Mouse (Mus musculus) lung, postnatal 10 days (tissue): ENCODE data around the gene Rsrc2.
"Not testable (repeated sequence)": the region's sequence is repeated elsewhere in the genome, so short reads cannot be mapped to it uniquely, and the experiment has no call there.

Source experiments
- DNase-seq: peaks from one replicate; pipeline ENCODE4 v3.0.0; 2021

Rsrc2 gene

DNA sequence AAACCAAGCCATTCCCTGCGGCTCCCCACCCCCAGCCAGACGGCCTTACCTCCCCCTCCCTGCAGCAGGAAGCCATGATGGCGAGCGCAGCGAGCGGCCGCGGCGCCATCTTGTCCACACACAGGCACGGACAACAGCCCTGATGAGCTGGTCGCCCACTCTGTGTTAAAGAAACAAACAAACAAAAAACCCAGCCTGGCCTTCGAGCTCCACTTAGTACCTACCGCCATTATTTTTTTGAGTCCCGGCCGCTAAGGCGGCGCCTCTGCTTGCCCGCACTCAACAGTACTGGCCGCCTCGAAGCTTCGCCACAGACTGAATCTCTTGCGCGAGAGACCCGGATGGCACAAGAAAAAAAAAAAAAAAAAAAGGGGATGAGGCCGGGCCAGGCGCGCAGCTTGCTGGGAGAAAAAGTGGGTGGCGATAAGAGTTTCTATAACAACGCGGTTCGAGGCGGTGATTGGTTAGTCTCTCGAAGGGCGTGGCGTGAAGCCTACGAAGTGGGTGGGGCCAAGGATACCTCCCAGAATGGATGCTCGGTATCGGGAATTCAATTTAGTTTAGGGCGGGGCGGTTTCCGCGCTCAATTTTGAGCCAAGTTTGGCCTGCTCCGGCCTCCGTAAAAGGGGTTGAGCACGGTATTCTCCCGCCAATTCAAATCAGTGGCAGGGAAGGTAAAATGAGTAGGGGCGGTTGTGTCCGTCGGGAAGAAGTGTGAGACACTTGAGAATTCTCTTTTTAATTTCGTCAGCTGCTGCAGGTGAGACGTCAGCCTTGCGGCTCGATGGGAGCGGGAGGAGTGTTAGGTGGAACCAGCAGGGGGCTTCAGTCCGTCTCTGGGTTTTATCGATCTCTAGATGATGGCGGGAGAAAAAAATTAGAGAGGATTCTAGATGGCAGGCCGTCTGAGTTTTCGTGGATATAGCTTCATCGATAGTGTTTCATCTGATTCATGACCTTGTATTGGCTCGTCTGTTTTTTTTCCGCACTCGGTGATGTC lies at the start of gene Rsrc2, which contains the start of gene Kntc1:
Gene Rsrc2, minus strand, starts transcription at position 350 of the 1,000 bp plus-strand sequence.
Gene Kntc1, plus strand, starts transcription at position 652 of the 1,000 bp plus-strand sequence.
- DNase-seq, result peak; percentile 100

- DNase-seq, result no peak
Measured at GRCm38 (mm10) chr5:123793081-123793480, 43.9 kb upstream of the Rsrc2 start.

DNA sequence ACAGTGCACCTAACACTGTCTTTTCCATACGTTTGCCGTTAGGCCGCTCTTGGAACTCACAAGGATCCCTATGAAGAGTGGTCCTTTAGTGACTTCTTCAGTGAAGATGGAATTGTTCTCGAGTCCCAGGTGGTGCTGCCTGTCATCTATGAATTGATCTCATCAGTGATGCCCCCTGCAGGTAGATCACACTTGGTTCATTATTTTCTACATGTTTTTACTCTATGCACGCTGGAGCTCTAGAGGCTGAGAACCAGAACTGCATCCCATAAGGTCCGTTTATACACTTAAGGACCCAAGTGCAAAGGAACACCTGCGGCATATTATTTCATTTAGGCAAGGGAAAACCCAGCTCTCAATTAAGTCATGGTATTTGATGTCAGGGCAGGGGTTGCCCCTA lies 39.8 kb upstream of the Rsrc2 start:
- no peak for DNase-seq

GRCm38 (mm10) chr5:123781864-123782263 lies 32.6 kb upstream of the Rsrc2 start:
- no peak for DNase-seq

GRCm38 (mm10) chr5:123780716-123781115 lies 31.5 kb upstream of the Rsrc2 start:
- no peak for DNase-seq

DNA sequence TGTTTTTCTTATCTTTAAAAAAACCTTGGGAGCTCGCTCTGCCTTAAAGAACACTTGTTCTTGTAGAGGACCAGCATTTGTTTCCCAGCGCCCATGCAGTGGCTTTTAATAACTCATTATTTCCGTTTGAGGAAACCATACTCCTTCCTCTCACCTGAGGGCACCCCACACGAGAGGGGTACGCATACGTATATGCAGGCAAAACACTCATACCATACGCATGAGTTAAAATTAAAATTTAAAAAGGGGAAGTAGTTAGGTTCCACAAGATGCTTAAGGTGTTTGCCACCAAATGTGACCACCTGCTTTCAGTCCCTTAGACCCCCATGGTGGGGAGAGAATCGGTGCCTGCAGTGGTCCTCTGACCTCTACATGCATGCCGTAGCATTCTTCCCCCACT lies 24.2 kb upstream of the Rsrc2 start:
- DNase-seq, result no peak

DNA sequence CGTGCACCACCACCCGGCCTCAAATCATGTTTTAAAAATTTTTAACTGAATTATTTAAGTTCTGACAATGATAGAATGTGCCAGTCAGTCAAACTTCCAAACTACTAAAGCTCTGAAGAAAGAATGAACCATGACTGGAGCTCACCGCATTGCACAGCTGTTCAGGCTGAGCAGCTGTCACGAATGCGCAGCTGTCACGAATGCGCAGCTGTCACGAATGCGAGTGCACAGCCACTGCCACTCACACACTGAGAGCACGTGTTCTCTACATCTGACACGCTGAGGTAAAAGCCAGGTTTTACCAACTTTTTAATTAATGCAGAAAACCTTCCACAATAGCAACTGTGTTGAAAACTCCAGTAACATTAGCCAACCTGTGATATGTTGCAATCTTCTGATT lies 17.2 kb upstream of the Rsrc2 start:
- not testable (repeated sequence) for DNase-seq

DNA sequence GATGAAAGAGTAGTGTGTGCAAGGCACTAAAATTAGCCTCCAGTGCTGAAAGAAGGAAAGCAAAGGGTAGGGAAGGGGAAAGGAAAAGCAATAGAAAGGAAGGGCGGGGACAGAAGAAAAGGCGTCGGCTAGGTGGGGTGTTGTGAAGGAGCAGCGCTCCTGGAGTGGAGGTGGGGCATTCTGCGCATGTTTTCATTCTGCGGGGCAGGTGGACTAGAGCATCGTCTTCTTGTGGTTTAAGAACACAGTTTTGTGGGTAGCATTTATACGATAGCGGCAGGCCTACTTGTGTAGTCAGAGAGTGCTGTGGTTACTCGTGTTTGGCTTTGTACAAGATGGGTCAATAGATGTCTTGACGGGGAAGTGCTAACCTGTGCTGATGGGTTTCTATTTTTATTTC lies 16.3 kb upstream of the Rsrc2 start:
- no peak for DNase-seq

DNA sequence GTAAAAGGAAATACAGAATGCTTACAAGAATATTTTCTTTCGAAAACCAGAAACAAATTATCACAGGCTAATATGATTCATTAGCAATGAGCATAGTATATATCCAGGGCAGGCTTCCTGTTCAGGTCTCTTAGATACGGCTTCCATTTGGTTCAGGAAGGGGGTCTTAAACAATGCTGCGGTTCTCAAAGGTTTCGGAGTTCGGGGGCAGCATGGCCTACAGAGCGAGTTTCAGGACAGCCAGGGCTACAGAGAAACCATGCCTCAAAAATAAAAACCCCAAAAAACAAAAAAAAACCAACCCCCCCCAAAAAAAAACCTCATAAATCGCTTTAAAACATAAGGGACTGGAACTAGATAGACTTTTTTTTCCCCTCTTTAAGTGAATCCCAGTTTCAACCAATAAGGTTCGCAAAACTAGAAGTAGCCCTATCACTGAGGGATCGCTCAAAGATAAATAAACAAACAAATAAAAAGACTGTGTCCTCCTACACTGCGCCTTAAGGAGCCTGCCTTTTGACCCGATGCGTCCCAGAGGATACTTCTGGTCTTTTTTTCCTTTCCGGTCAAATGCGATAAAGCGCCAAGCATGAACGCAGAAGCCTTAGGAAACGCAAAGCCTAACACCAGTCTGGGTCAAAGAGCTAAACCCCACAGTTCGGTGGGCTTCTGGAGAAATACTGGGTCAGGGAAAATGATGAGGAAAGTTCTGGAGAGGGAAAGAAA lies 712 bp downstream of the Rsrc2 start:
- DNase-seq, result no peak

GRCm38 (mm10) chr5:123747604-123748003 lies 1.6 kb downstream of the Rsrc2 start:
- no peak for DNase-seq

- no peak for DNase-seq
Measured at GRCm38 (mm10) chr5:123746253-123746652, 3.0 kb downstream of the Rsrc2 start.

GRCm38 (mm10) chr5:123744358-123744757 lies 4.9 kb downstream of the Rsrc2 start:
- no peak for DNase-seq

DNA sequence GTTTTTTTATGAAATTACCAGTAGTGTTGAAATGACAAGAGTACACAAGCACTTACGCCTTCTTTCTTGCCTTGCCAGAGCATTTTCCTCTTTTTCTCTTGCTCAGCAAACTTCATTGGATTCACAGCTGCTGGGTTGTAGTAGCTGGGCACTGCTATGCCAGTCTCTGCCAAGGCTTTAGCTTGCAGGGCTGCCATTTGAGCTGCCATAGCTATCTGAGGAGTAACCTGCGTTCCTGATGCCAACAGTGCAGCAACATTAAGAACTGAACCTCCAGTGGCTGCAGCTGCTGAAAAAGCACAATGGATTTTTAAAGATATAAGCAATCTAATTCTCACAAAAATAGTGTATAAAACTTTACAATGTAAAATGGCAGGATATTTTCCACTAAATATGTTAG lies 18.2 kb downstream of the Rsrc2 start:
- no peak for DNase-seq

DNA sequence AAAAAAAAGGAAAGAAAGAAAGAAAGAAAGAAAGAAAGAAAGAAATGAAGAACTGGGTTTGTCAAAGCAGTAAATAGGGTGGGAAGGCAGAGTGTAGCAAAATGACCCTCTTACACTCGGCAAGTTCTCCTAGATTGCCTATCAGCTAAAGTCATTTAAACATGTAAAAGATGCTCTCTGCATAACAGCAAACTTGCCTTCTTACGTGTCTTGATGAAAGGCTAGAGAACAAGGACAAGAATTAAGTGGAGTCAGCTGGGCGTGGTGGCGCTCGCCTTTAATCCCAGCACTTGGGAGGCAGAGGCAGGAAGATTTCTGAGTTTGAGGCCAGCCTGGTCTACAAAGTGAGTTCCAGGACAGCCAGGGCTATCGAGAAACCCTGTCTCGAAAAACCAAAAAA lies 25.4 kb downstream of the Rsrc2 start:
- DNase-seq, result not testable (repeated sequence)

GRCm38 (mm10) chr5:123720328-123721311 lies 28.6 kb downstream of the Rsrc2 start, which contains the start of gene Zcchc8:
Gene Zcchc8, minus strand, starts transcription at chr5:123721100.
- DNase-seq, result peak; percentile 98

GRCm38 (mm10) chr5:123714622-123715021 lies 34.6 kb downstream of the Rsrc2 start:
- no peak for DNase-seq

DNA sequence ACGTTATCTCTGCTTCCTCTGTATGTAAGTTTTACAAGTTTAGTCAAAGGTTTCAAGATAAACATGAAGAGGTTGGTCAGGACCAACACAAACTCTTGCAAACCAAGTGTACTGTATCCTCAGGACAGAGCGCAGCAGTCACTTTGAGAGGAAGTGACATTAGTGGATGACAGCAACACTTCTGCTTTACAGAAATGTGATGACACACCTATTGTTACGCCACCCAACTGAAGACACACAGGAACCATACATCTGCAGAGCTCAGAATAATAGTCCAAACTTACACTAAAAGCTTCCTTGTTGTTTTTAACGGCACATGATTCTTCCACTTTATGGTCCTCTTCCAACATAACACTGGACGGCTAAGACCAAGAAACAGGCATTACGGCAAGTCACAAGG lies 35.4 kb downstream of the Rsrc2 start:
- no peak for DNase-seq

DNA sequence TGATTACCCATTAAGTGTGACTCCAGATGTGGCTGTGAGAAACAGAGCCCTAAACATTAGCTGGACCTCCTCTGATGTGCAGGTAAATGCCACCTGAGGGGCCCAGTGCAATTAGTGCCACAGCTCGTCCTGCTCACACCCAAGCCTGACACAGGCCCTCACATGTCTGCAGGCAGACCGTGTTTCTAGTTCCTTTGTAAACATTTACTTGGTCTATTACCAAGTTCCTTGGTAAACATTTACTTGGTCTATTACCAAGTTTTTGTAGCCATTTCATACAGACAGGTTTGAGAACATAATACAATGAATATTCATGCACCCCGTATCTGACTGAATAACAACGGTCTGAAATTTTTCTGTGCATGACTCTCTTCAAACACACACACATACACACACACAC lies 39.6 kb downstream of the Rsrc2 start:
- no peak for DNase-seq

DNA sequence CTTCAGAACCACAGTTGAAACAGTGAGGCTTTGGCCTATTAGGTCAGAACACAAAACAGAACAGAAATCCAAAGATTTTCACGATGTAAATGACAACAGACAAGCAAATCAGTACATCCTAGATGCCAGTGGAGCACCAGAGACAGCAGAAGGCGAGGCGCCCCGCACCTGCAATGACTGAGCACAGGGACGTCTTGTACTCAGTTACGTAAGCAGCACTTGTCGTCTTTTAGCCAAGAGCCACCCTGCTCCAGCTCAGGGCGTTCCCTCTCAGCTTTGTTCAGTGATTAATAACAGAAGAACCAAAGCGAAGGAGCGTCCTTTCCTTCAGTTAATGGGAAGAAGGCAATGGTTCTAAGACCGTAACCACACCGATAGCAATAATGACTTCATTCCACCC lies 40.6 kb downstream of the Rsrc2 start:
- DNase-seq, result no peak

DNA sequence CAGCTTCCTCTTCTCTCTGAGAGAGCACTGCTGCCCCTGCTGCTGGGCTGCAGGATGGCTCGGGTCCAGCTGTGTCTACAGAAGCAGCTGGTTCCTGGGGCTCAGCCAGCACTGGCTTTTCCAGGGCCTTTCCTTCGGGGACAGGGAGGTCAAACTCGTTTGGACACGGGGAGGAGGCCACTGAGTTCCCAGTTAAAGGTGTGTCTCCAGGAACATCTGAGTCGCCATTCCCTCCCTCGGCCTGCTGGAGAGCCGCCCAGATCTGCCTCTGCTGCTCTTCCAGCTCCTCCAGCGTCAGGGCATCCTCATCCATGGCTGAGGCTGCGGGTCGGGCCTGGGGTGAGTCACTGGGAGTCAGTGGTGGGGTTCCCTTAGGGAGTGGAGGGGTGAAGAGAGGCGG lies 48.6 kb downstream of the Rsrc2 start:
- peak; percentile 84 for DNase-seq

GRCm38 (mm10) chr5:123699198-123699597 lies 50.0 kb downstream of the Rsrc2 start:
- DNase-seq, result peak; percentile 87

DNA sequence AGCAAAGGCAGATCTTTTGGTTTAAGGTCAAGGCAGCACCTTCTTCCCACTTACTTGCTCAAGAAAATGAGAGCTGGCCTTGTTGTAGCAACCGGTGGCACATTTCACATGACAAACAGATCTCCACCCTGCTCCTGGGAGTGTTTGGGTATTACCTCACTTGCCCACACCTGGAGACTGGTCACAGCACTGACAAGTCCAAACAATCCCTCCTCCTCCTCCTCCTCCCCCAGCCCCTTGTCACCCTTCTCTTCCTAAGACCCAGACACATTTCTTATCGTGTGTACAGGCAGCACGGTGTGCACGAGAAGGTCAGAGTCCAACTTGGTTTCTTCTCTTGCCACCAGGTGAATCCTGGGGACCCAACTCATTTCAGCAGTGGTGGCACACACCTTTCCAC lies 52.3 kb downstream of the Rsrc2 start:
- DNase-seq, result no peak
